Mouse (Mus musculus) MEL (cell line): ENCODE measurements around the gene Dmtf1. TPM values are rescaled to one million over a fixed set of nuclear protein-coding genes. Genes with fewer than 3 reads are reported as not detected.

Experiments
- DNase-seq: peaks from one replicate; pipeline ENCODE4 v3.0.0; 2011; ENCODE audit warnings: low read depth, low spot score
- H3K27ac ChIP-seq: 2 replicates; pipeline ENCODE4 v1.5.1; 2012; ENCODE audit warnings: low read depth, mild to moderate bottlenecking, control low read depth, low read length, moderate library complexity; ENCODE audit not compliant: control insufficient read depth
- H3K27me3 ChIP-seq, 2 experiments: fragments of 150-350 bp in 1 of 2; sonication (generic) in 1 of 2; 2 replicates each; pipeline ENCODE4 v1.6.1; 2012; ENCODE audit warnings: low read length in 2 of 2, mild to moderate bottlenecking in 2 of 2, improper control_type of control experiment in 1 of 2, moderate library complexity in 1 of 2; ENCODE audit not compliant: insufficient read depth in 2 of 2, control insufficient read depth in 1 of 2
- H3K36me3 ChIP-seq, 2 experiments: 2 replicates each; pipeline ENCODE4 v1.6.1; 2012 to 2014; ENCODE audit warnings: low read length in 2 of 2, improper control_type of control experiment in 1 of 2, inconsistent platforms in 1 of 2, mild to moderate bottlenecking in 1 of 2; ENCODE audit not compliant: insufficient read depth in 2 of 2, control insufficient read depth in 1 of 2
- H3K4me1 ChIP-seq, 2 experiments: fragments of 150-350 bp in 1 of 2; sonication (generic) in 1 of 2; 2 replicates each; pipeline ENCODE4 v1.6.1; 2012; ENCODE audit warnings: low read length in 2 of 2, improper control_type of control experiment in 1 of 2, mild to moderate bottlenecking in 1 of 2; ENCODE audit not compliant: insufficient read depth in 2 of 2, control insufficient read depth in 1 of 2
- H3K4me3 ChIP-seq, 2 experiments: fragments of 150-350 bp in 1 of 2; sonication (generic) in 1 of 2; 2 replicates each; pipeline ENCODE4 v1.5.1; 2012; ENCODE audit warnings: low read depth in 2 of 2, low read length in 2 of 2, mild to moderate bottlenecking in 2 of 2, moderate library complexity in 2 of 2, control low read depth in 1 of 2, improper control_type of control experiment in 1 of 2; ENCODE audit not compliant: control insufficient read depth in 1 of 2, insufficient read depth in 1 of 2
- H3K79me2 ChIP-seq: 2 replicates; pipeline ENCODE4 v1.6.1; 2012; ENCODE audit warnings: mild to moderate bottlenecking, low read length, moderate library complexity; ENCODE audit not compliant: control insufficient read depth, poor library complexity, insufficient read depth
- H3K9ac ChIP-seq: 2 replicates; pipeline ENCODE4 v1.6.1; 2012; ENCODE audit warnings: low read depth, mild to moderate bottlenecking, control low read depth, low read length, moderate library complexity; ENCODE audit not compliant: control insufficient read depth, poor library complexity, severe bottlenecking
- H3K9me3 ChIP-seq: fragments of 150-350 bp; sonication (generic); replicated peaks from 2 replicates; pipeline ENCODE4 v1.6.1; 2012; ENCODE audit warnings: mild to moderate bottlenecking, low read length, improper control_type of control experiment, moderate library complexity; ENCODE audit not compliant: insufficient read depth
- CHD1 ChIP-seq: IDR thresholded peaks from 2 replicates; pipeline ENCODE4 v1.6.1; 2012; ENCODE audit warnings: low read depth, mild to moderate bottlenecking, inconsistent platforms, low read length, improper control_type of control experiment
- CHD2 ChIP-seq: IDR thresholded peaks from 2 replicates; pipeline ENCODE4 v1.6.1; 2011; ENCODE audit warnings: low read length, improper control_type of control experiment
- CTCF ChIP-seq, 3 experiments: IDR thresholded peaks in 2 of 3; conservative IDR thresholded peaks in 1 of 3; 2 replicates each; pipeline ENCODE4 v1.5.1; 2011 to 2012; ENCODE audit warnings: low read length in 3 of 3, low read depth in 2 of 3, mild to moderate bottlenecking in 2 of 3, improper control_type of control experiment in 1 of 3, inconsistent platforms in 1 of 3, mixed read lengths in 1 of 3, moderate library complexity in 1 of 3; ENCODE audit not compliant: control insufficient read depth in 1 of 3, insufficient read depth in 1 of 3, poor library complexity in 1 of 3, severe bottlenecking in 1 of 3
- E2F4 ChIP-seq: IDR thresholded peaks from 2 replicates; pipeline ENCODE4 v1.6.1; 2011; ENCODE audit warnings: low read depth, low read length, improper control_type of control experiment, borderline replicate concordance
- GABPA ChIP-seq: IDR thresholded peaks from 2 replicates; pipeline ENCODE4 v1.6.1; 2012; ENCODE audit warnings: low read depth, mild to moderate bottlenecking, inconsistent platforms, low read length, improper control_type of control experiment, moderate library complexity
- JUND ChIP-seq: IDR thresholded peaks from 2 replicates; pipeline ENCODE4 v1.6.1; 2011; ENCODE audit warnings: low read depth, mild to moderate bottlenecking, improper control_type of control experiment, low read length
- MAFK ChIP-seq: IDR thresholded peaks from 2 replicates; pipeline ENCODE4 v1.6.1; 2011; ENCODE audit warnings: low read depth, mild to moderate bottlenecking, low read length, improper control_type of control experiment, borderline replicate concordance
- MAX ChIP-seq: IDR thresholded peaks from 2 replicates; pipeline ENCODE4 v1.6.1; 2011; ENCODE audit warnings: low read length, improper control_type of control experiment
- MAZ ChIP-seq: IDR thresholded peaks from 2 replicates; pipeline ENCODE4 v1.6.1; 2012; ENCODE audit warnings: low read depth, mild to moderate bottlenecking, inconsistent platforms, low read length, improper control_type of control experiment
- MEF2A ChIP-seq: IDR thresholded peaks from 2 replicates; pipeline ENCODE4 v1.6.1; 2014; ENCODE audit warnings: low read depth, mild to moderate bottlenecking, inconsistent platforms, low read length, improper control_type of control experiment; ENCODE audit not compliant: poor library complexity, insufficient replicate concordance, severe bottlenecking; ENCODE audit errors: extremely low read depth
- MXI1 ChIP-seq: IDR thresholded peaks from 2 replicates; pipeline ENCODE4 v1.6.1; 2011; ENCODE audit warnings: mild to moderate bottlenecking, low read depth, low read length, improper control_type of control experiment
- MYB ChIP-seq: IDR thresholded peaks from 2 replicates; pipeline ENCODE4 v1.6.1; 2011; ENCODE audit warnings: mild to moderate bottlenecking, low read depth, low read length, improper control_type of control experiment
- MYC ChIP-seq: IDR thresholded peaks from 2 replicates; pipeline ENCODE4 v1.6.1; 2011; ENCODE audit warnings: low read depth, mild to moderate bottlenecking, low read length, improper control_type of control experiment, moderate library complexity
- NELFE ChIP-seq: IDR thresholded peaks from 2 replicates; pipeline ENCODE4 v1.6.1; 2011; ENCODE audit warnings: low read depth, low read length, improper control_type of control experiment
- POLR2AphosphoS2 ChIP-seq: IDR thresholded peaks from 2 replicates; pipeline ENCODE4 v1.6.1; 2011; ENCODE audit warnings: low read length, improper control_type of control experiment
- POLR2AphosphoS5 ChIP-seq: IDR thresholded peaks from 2 replicates; pipeline ENCODE4 v1.6.1; 2012; ENCODE audit warnings: low read depth, borderline replicate concordance, mild to moderate bottlenecking, inconsistent platforms, low read length, moderate library complexity, mixed read lengths
- RAD21 ChIP-seq: IDR thresholded peaks from 2 replicates; pipeline ENCODE4 v1.6.1; 2011; ENCODE audit warnings: mild to moderate bottlenecking, low read depth, low read length, improper control_type of control experiment
- RCOR1 ChIP-seq: IDR thresholded peaks from 2 replicates; pipeline ENCODE4 v1.6.1; 2012; ENCODE audit warnings: low read depth, mild to moderate bottlenecking, inconsistent platforms, low read length, improper control_type of control experiment
- SIN3A ChIP-seq: IDR thresholded peaks from 2 replicates; pipeline ENCODE4 v1.6.1; 2012; ENCODE audit warnings: low read length, improper control_type of control experiment, inconsistent platforms
- SMC3 ChIP-seq: IDR thresholded peaks from 2 replicates; pipeline ENCODE4 v1.6.1; 2011; ENCODE audit warnings: low read depth, low read length, improper control_type of control experiment
- TBP ChIP-seq: IDR thresholded peaks from 2 replicates; pipeline ENCODE4 v1.8.0; 2011; ENCODE audit warnings: low read depth, low read length, improper control_type of control experiment
- UBTF ChIP-seq: IDR thresholded peaks from 2 replicates; pipeline ENCODE4 v1.6.1; 2012; ENCODE audit warnings: low read depth, mild to moderate bottlenecking, inconsistent platforms, low read length, improper control_type of control experiment, moderate library complexity, borderline replicate concordance; ENCODE audit not compliant: insufficient read depth
- USF2 ChIP-seq, 2 experiments: IDR thresholded peaks; 2 replicates each; pipeline ENCODE4 v1.6.1; 2011 to 2012; ENCODE audit warnings: improper control_type of control experiment in 2 of 2, low read length in 2 of 2, borderline replicate concordance in 1 of 2, inconsistent platforms in 1 of 2, low read depth in 1 of 2, mild to moderate bottlenecking in 1 of 2; ENCODE audit not compliant: insufficient read depth in 1 of 2
- ZKSCAN1 ChIP-seq: IDR thresholded peaks from 2 replicates; pipeline ENCODE4 v1.6.1; 2012; ENCODE audit warnings: low read depth, mild to moderate bottlenecking, inconsistent platforms, low read length, improper control_type of control experiment, moderate library complexity
- ZMIZ1 ChIP-seq: IDR thresholded peaks from 2 replicates; pipeline ENCODE4 v1.6.1; 2012; ENCODE audit warnings: low read depth, mild to moderate bottlenecking, inconsistent platforms, low read length, improper control_type of control experiment, moderate library complexity
- polyA plus RNA-seq, 2 experiments: library from polyadenylated mRNA; stranded (reverse) in 1 of 2; unstranded in 1 of 2; fragments of >175 nt in 1 of 2; fragments of >200 nt in 1 of 2; gene quantifications; 2 replicates each; pipeline versions ENCODE4 v1.2.1 to v1.2.4; 2012; ENCODE audit warnings: low replicate concordance in 2 of 2, low read depth in 1 of 2; ENCODE audit not compliant: insufficient read length in 2 of 2, insufficient read depth in 1 of 2, missing spikeins in 1 of 2
- total RNA-seq: library from RNA; depleted of rRNA; stranded (reverse); fragments of 300-350 nt; gene quantifications from 2 replicates; pipeline ENCODE4 v1.2.3, GENCODE M21; 2012

Gene Dmtf1
- total and polyA plus RNA-seq, 3 experiments, result 18.7 to 78.4 (median 22.0) TPM

DNA sequence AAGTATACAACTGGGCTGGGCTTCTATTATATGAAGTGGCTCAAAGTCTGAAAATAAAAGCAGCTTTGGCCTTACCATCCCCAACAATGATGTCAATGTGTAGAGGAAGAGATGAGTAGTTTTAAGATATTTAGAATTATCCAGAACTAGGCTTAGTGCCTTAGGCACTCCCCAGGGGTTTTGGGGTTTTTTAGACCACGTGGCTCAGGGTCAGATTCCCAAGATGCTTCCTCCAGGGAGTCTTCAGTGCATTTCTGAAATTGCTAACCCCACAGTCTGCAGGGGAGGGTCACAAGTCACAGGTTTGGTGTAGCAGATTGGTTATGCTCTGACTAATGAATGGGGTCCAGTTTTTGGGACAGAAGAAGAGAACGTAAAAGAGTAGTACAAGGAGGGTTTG is 50.3 kb downstream of the Dmtf1 start:
- no peak for DNase-seq
- Histone ChIP-seq H3K4me1 (no peaks in the 10 kb centered on the region), H3K27ac (no peak overlapping the region), H3K36me3 (no peaks in the 10 kb centered on the region), H3K9ac (no peak overlapping the region), H3K4me3 (no peak overlapping the region), H3K79me2 (no peaks in the 10 kb centered on the region), H3K9me3 (no peaks in the 10 kb centered on the region), H3K27me3 (no peaks in the 10 kb centered on the region)
- TF ChIP-seq UBTF (no peak), POLR2AphosphoS5 (no peak)

DNA sequence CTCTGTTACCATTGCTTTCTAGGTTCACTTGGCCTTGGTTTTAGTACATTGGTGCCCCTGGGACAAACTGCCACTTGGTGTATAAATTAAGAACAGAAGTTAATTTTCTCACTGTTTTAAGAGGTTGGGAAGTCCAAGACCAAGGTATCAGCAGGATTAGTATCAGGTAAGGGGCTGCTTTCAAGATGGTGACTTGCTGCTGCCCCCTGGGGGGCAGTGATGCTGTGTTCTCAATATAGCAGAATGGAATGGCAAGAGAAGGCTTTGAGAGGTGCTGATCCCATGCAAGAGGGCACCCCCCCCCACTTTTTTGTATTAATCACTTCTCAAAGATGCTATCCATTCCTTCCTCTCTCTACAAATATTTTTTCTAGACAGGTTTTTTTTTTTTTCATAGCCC is 52.0 kb downstream of the Dmtf1 start:
- Histone ChIP-seq H3K27me3 (no peaks in the 10 kb centered on the region), H3K36me3 (no peaks in the 10 kb centered on the region), H3K9ac (no peak overlapping the region), H3K9me3 (no peaks in the 10 kb centered on the region), H3K79me2 (no peaks in the 10 kb centered on the region), H3K4me1 (no peaks in the 10 kb centered on the region), H3K4me3 (no peak overlapping the region), H3K27ac (no peak overlapping the region)
- DNase-seq, result no peak
- peak; percentile 38 for TF ChIP-seq RAD21
- TF ChIP-seq MEF2A, result no peak
- peak; percentile 55 for TF ChIP-seq SMC3
- no peak for TF ChIP-seq CHD2
- TF ChIP-seq MAZ, result no peak
- no peak for TF ChIP-seq MXI1
- peak in 2 of 3 experiments; percentile 36 to 47; a peak in 3 of 6 replicates for TF ChIP-seq CTCF (IDR thresholded peaks at IDR 0.05 in 2 of 3, conservative IDR thresholded peaks at IDR 0.05 in 1 of 3; ENCODE audit: control insufficient read depth in 1 of 3, insufficient read depth in 1 of 3, low read depth in 2 of 3, low read length in 3 of 3, poor library complexity in 1 of 3, severe bottlenecking in 1 of 3)
- no peak for TF ChIP-seq POLR2AphosphoS2
- TF ChIP-seq SIN3A, result no peak

DNA sequence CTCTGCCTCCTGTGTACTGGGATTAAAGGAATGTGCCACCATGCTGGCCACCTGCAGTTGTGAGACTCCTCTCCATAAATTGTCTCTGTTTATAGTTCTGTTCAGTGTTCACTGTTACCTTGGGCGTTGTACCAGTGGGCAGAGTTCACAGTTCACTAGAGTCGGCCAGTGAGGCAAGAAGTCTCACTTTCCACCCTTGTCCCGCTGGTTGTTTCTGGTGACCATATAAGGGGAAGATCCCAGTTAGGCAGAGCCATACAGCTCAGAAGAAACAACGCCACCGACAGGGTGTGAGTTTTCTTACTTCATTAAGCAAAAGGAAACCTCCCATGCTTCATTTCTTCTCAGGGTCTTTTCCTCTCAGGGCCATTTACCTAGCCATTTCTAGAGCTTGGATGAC is 53.1 kb downstream of the Dmtf1 start:
- Histone ChIP-seq H3K27me3 (no peaks in the 10 kb centered on the region), H3K4me1 (no peaks in the 10 kb centered on the region), H3K79me2 (no peaks in the 10 kb centered on the region), H3K4me3 (no peak overlapping the region), H3K27ac (no peak overlapping the region), H3K9me3 (no peaks in the 10 kb centered on the region), H3K9ac (no peak overlapping the region), H3K36me3 (no peaks in the 10 kb centered on the region)
- TF ChIP-seq MYB (no peak), POLR2AphosphoS2 (no peak), MYC (no peak), E2F4 (no peak), ZKSCAN1 (no peak), MAZ (no peak), GABPA (no peak), TBP (no peak), CHD1 (no peak), NELFE (no peak), JUND (no peak), RCOR1 (no peak), MAFK (no peak), SIN3A (no peak), MEF2A (no peak), USF2 (IDR thresholded peaks at IDR 0.05; ENCODE audit: borderline replicate concordance in 1 of 2, insufficient read depth in 1 of 2, low read depth in 1 of 2, low read length in 2 of 2) (no peak), MXI1 (no peak), ZMIZ1 (no peak), MAX (no peak)
- no peak for DNase-seq
